In the genomic region with DNA sequence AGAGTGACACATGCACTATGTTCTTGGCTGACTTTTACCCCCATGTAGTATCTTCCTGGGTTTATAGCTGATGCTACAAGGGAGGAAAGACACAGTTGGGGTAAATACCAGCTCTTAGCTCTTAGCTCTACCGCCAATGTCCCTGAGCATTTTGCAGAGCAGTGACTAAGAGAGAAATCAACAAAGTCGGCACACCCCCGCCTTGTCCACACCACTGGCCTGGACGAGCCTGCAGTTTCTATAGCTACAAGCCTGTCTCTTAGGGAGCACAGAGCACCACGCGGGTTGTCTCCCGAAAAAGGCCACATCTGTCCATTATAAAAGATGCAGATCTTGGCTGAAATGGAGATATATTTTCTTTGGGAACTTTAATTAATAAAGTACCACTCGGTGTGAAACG, we compare ENCODE assay signal across 30 mouse cellular contexts. TPM values are rescaled to one million over a fixed set of nuclear protein-coding genes. Genes with fewer than 3 reads are reported as not detected.
DNase-seq lines count a peak whose midpoint lies in the region; ATAC-seq lines count a peak whose summit lies in the region.
"Had no signal": no experiment of that assay in that cellular context is flagged by ENCODE, and none has a peak within 500 bp of the region (broad histone marks: within the 10 kb centered on the region; RNA-seq: fewer than 3 reads in every experiment).

No protein-coding gene starts in this region.

- intact Hi-C loops in gastrocnemius, postnatal 36 days (cut with DNase I): no loop called here
- intact Hi-C loops in heart, postnatal 10 days (cut with DNase I): no loop called here

- no peak overlapping the region for H3K9ac ChIP-seq in heart, embryonic 12.5 days
- H3K9ac ChIP-seq: forebrain, postnatal 0 days; heart, embryonic 15.5 days; hindbrain, embryonic 14.5 days; liver, embryonic 12.5 days; liver, postnatal 0 days; midbrain, embryonic 12.5 days; neural tube, embryonic 12.5 days had no signal

- ATAC-seq in heart, embryonic 12.5 days (ENCODE audit: insufficient number of reproducible peaks, low FRiP score): no peak
- ATAC-seq: activated CD4-positive, CD25-positive, alpha-beta regulatory T cell, adult 4 months; inflammation-experienced regulatory T-cells, adult 6 months; liver, embryonic 12.5 days; liver, postnatal 0 days had no signal

- peak; percentile 9 for DNase-seq in gastrocnemius, adult 18-20 months (ENCODE audit: low spot score)
- no peak for DNase-seq in gastrocnemius, postnatal 36 days
- DNase-seq in heart, postnatal 10 days: peak; percentile 18 to 20
- peak; percentile 50 for DNase-seq in MN1 (ENCODE audit: low spot score)
- DNase-seq in brain, adult 2 months (ENCODE audit: low read depth, low spot score): peak; percentile 63
- no peak for DNase-seq in cerebellum, adult 9-10 months
- DNase-seq: adrenal gland, postnatal 25 days; cerebellum, adult 18-20 months; cerebellum, postnatal 14 days; forebrain, postnatal 0 days; gastrocnemius, postnatal 10 days; kidney, adult 11 months; kidney, postnatal 14 days; layer of hippocampus, adult 9-11 months; liver, postnatal 0 days; lung, postnatal 4 days; spleen, adult 18-20 months; thymus, adult 18-20 months had no signal

- no peak overlapping the region for H3K4me2 ChIP-seq in heart, embryonic 12.5 days
- H3K4me2 ChIP-seq: heart, embryonic 15.5 days; hindbrain, embryonic 14.5 days; liver, embryonic 12.5 days; midbrain, embryonic 12.5 days; neural tube, embryonic 12.5 days had no signal

- H3K27me3 ChIP-seq in heart, embryonic 12.5 days (replicated peaks): no peaks in the 10 kb centered on the region
- H3K27me3 ChIP-seq: heart, embryonic 15.5 days; liver, embryonic 12.5 days; midbrain, embryonic 12.5 days; neural tube, embryonic 12.5 days had no signal

- no peak overlapping the region for H3K27ac ChIP-seq in heart, embryonic 12.5 days (ENCODE audit: poor library complexity, severe bottlenecking)
- H3K27ac ChIP-seq: heart, embryonic 15.5 days; hindbrain, embryonic 14.5 days; liver, embryonic 12.5 days; midbrain, embryonic 12.5 days; neural tube, embryonic 12.5 days had no signal

- no peak overlapping the region for H3K4me3 ChIP-seq in heart, embryonic 12.5 days
- H3K4me3 ChIP-seq: erythroblast, embryonic 14.5 days; heart, embryonic 15.5 days; liver, embryonic 12.5 days; megakaryocyte, embryonic 14.5 days; midbrain, embryonic 12.5 days; myocyte; neural tube, embryonic 12.5 days had no signal

- WGBS in heart, embryonic 12.5 days: 79% methylated on average over 9 of the region's 9 CpGs

- H3K9me3 ChIP-seq in heart, embryonic 12.5 days (replicated peaks): no peaks in the 10 kb centered on the region; the same call in 1 of the 2 replicates
- H3K9me3 ChIP-seq: heart, embryonic 15.5 days; midbrain, embryonic 12.5 days; neural tube, embryonic 12.5 days had no signal

- H3K36me3 ChIP-seq in heart, embryonic 12.5 days: no peaks in the 10 kb centered on the region
- H3K36me3 ChIP-seq: heart, embryonic 15.5 days; liver, embryonic 12.5 days; midbrain, embryonic 12.5 days; neural tube, embryonic 12.5 days had no signal

- no peaks in the 10 kb centered on the region for H3K4me1 ChIP-seq in heart, embryonic 12.5 days (replicated peaks)
- H3K4me1 ChIP-seq: heart, embryonic 15.5 days; liver, embryonic 12.5 days; midbrain, embryonic 12.5 days; neural tube, embryonic 12.5 days had no signal

RNA-seq across cellular contexts. Expression of gene Mchr1, which starts 55.4 kb away (rescaled TPM):
- total RNA-seq in gastrocnemius, adult 18-20 months (2021): 1 to 10 TPM; 1.5 to 3.3 TPM
- total RNA-seq in gastrocnemius, postnatal 36 days (2021): 1 to 10 TPM; 1.4 to 2.4 TPM
- not detected for total RNA-seq in heart, postnatal 10 days (2021)
- polyA plus RNA-seq in heart, embryonic 12.5 days (2016; fragmentation: Nextera tagmentation; extraction: Ambion mirVana): not detected in 2 replicates
- total RNA-seq: hematopoietic stem cell, adult 5-6 weeks had no signal
- polyA plus RNA-seq: erythroblast, embryonic 14.5 days; inflammation-experienced regulatory T-cells, adult 6 months; liver, embryonic 12.5 days had no signal

Comparison
In these comparisons a context has a peak if more than half of its experiments do, and no peak if none do; other contexts are left out.
1. DNase-seq: peak in gastrocnemius, adult 18-20 months (single experiment), heart, postnatal 10 days (2 of 2), MN1 (single experiment) and brain, adult 2 months (single experiment); none in gastrocnemius, postnatal 36 days (0 of 2) and cerebellum, adult 9-10 months (single experiment).